Mouse (Mus musculus): ENCODE results near the gene Aaed1.
A peak's percentile ranks its signal among the peaks of the same experiment; 100 is the strongest.
"Not testable (repeated sequence)": the region's sequence is repeated elsewhere in the genome, so short reads cannot be mapped to it uniquely, and the experiment has no call there.

The Aaed1 gene

GRCm38 (mm10) chr13:64309036-64309435, 3.5 kb downstream of the Aaed1 start:
- DNase-seq (ENCODE audit: low spot score), result no peak

- DNase-seq (ENCODE audit: low spot score), result peak; percentile 46
Measured at GRCm38 (mm10) chr13:64307508-64307907, 5.0 kb downstream of the Aaed1 start.

DNA sequence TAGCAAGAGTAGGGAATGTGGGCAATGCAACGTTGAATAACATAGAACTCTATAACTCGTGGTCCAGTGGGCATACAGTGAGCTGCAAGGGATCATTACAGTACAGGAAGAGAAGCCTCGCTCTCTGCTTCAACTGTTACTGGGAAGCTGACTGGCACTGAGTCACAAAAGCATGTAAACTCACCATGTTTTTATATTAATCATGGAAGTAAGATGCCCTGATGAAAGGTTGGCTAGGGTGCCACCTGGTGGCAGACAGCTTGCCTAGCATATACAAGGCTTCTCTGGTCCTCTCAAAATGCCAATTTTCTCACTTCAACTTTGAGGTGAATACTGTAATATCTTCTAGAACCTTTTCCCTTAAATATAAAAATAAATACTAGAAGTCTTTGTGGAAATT, 6.4 kb downstream of the Aaed1 start:
- peak; percentile 81 for DNase-seq (ENCODE audit: low spot score)

GRCm38 (mm10) chr13:64299069-64299468, 13.4 kb downstream of the Aaed1 start:
- no peak for DNase-seq (ENCODE audit: low spot score)

- DNase-seq (ENCODE audit: low spot score), result no peak
Measured at GRCm38 (mm10) chr13:64286791-64287190, 25.7 kb downstream of the Aaed1 start.

- no peak for DNase-seq (ENCODE audit: low spot score)
Measured at GRCm38 (mm10) chr13:64286321-64286720, 26.2 kb downstream of the Aaed1 start.

DNA sequence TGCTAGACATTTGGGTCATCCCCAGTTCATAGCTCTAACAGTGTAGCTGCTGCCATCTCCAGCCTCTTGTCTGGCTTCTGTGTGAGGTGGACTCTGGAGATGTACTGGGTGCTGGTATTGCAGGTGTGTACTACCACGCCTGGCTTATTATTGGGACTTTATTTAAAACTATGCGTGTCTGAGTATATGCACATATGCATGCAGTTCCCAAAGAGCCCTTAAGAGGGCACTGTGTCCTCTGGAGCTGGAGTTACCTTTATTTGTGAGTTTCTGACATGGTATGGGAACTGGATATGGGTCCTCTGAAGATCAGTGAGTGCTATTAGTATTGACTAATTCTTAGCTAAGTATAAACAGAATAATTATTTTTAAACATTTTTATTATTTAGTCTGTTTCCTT, 27.8 kb downstream of the Aaed1 start:
- DNase-seq (ENCODE audit: low spot score), result no peak

DNA sequence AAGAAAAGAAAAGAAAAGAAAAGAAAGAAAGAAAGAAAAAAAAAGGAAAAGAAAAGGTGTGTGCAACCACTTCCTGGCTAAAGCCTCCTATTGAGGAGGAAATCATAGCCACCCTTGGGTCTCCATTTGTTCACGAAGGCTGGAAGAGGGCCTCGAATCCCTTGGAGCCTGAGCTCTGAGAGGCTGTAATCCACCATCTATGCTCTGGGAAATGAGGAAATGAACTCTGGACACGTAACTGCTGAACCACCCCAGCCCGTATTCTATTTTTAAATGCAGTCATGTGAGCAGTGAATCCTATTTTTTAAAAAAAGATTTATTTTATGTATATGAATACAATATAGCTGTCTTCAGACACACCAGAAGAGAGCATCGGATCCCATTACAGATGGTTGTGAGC, 31.6 kb downstream of the Aaed1 start:
- no peak for DNase-seq (ENCODE audit: low spot score)

DNA sequence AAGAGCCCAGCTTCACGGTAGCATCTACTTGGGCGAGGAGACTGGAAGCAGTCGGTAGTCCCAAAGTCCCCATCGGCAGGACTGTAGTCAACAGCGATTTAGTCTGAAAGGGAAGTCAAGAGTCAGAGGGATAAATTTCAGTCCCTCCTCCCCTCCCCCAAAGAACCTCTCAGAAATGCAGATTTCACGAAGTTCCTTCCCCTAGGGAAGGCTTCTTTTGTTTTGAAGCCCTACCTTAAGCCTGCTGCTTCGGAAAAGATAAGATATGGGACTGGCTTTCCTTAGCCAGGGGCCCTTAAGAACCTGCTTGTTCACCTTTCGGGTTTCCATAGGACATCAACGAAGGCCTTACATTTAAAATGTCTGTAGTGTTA, 36.8 kb downstream of the Aaed1 start:
- no peak for DNase-seq (ENCODE audit: low spot score)

GRCm38 (mm10) chr13:64274879-64275753, 37.4 kb downstream of the Aaed1 start, which contains the start of gene Cdc14b:
Gene Cdc14b, minus strand, starts transcription at chr13:64275290.
- DNase-seq (ENCODE audit: low spot score), result peak; percentile 64

DNA sequence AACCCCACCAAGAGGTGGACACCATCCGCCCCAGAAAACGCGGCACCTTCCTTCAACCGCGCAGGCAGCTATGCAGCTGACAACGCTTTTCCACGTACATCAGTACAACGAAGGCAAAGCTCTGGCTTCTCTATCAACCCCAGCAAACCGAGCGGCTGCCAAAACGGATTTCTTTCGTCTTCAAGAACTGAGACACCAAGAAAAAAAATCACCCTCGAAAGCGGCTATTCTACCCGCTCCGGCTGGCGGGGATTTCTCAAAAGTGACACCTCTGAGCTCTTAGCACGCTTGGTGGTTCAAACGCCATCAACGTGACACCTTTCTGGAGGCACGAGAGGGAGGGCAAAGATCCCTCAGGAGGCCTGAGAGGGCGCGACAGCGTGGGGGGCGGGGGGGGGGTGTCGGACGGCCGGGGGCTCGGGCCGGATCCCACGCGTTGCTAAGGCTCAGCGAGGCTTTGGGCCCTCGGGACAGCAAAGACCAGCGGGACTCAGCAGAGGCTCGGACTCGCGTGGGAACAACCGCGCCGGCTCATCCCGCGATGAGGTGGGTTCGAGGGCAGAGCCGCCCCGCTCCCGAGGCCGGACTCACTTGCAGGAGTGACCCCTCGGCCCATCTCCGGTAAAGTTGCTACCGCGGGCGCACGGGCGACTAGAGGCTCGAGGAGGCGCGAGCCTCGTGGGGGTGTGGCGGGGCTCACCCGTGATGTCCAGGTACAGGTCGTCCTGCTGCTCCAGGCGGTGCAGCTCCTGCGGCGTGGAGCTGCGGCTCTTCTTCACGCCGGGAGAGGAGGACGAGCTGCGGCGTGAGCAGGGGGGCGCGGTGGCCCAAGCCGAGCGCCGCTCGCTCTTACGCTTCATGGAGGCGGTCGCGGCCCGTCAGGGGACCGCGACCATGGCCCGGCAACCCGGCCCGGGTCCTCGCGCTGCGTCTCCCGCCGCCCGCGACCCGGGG, 38.3 kb downstream of the Aaed1 start:
- DNase-seq (ENCODE audit: low spot score), result no peak

- DNase-seq (ENCODE audit: low spot score), result no peak
Measured at GRCm38 (mm10) chr13:64273352-64273751, 39.2 kb downstream of the Aaed1 start.

GRCm38 (mm10) chr13:64268384-64268783, 44.1 kb downstream of the Aaed1 start:
- DNase-seq (ENCODE audit: low spot score), result no peak

DNA sequence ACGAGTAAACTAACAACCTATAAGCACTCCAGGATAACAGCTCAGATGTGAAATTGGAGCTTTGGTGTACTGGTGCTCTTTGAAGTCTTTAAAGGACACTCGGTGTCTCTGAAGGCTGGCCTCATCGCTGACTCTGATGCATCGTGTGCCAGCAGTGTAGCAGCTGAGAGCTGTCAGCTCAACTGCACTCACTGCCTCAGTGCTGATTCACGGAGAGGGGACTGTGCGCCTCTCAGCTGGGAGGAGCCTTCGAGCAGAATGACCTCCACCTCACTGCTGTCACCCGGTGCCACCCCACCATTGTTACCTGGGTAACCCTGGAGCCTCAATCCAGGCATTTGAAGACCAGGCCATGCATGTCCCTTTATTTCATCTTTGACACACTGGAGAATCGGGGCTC, 45.4 kb downstream of the Aaed1 start:
- no peak for DNase-seq (ENCODE audit: low spot score)

- DNase-seq (ENCODE audit: low spot score), result no peak
Measured at GRCm38 (mm10) chr13:64264586-64264985, 47.9 kb downstream of the Aaed1 start.

DNA sequence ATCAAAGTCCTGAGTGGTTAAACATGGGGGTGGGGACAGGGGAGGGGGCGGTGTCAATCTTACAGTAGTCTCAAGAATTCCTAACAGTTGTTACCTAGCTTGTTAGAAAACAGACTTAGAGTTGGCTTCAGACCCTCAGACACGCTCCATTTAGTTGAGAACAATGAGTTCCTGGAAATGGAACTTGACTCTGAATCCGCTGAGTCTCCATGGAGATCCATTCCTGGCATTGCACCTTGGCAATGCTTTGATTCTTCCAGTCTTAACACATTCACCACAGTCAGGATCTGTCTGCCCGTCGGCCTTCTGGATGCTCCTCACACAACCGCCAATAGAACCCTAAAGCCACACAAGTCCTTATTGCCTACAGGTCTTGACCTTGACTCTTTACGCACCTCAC, 52.6 kb downstream of the Aaed1 start:
- DNase-seq (ENCODE audit: low spot score), result no peak

DNA sequence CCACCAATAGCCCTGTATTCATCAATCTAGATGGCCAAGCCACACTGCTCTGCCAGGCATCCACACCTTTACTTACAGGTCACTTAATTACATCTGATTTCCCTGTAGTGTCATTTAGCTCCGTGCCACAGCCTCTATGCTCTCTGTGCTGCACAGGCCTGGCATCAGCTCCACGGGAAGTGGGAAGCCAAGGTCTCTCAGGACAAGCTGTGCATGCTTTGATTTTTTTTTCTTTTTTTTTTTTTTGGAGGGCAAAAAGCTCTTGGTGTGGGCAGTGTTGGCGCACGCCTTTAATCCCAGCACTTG, 54.0 kb downstream of the Aaed1 start:
- no peak for DNase-seq (ENCODE audit: low spot score)

DNA sequence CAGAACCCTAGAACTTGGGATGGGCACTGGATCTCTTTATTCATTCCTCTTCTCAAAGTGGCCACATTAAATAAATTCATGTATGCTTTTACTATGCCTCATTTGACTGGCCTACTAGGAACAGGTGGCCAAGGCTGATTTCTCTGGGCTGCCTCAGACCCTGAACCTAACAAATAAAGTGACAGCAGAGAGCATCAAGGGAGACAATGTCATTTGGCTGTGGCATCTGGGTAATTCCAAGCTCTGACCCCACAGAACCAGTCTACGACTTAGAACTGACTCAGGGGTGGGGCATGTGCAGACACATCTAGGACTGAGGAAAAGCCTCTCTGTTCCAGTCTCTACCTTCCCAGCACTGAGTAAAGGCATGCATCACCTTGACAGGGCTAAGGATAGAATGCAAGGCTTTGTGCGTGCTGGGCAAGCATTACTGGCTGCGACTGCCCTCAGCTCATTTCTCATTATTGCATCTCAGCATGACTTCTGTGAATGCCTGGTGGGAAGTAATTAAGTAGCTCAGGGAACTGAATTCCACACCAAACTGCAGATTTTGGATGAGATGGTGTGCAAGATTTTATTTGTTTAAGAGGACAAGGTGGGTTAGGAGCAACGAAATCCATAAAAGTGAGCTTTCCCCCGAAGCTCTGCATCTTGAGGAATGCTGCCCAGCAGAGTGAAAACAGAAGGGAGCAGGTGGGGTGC, 54.5 kb downstream of the Aaed1 start:
- DNase-seq (ENCODE audit: low spot score), result no peak

DNA sequence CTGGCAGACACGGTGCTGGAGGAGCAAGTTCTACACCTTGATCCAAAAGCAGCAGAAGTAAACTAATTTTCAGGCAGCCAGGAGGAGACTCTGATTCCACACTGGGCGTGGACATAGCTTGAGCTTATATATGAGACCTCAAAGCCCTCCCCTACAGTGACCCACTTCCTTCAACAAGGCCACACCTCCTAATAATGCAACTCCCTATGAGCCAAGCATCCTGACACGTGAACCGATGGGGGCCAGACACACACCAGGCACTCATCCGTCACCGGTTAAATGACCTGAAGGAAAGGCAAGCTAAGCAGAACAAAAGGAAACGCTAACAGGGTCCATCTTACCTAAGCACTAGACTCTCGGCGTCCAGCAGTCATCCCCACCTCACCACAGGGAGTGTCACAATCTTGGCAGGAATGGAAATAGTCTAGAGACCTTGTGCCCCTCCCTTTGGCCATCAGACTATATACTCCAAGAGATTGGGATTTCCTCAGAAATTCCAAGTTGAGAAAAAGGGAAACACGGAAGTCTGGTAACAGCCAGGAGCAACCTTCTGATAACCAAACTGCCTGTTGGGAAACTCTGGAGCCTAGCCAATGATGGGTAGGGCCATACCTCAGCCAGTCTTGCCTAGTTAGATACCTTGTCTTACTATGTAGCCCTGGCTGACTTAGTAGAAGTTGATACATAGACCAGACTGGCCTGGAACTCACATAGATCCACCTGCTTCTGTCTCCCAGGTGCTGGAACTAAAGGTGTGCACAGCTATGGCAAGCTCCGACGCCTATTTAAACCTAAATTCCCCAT, 55.3 kb downstream of the Aaed1 start:
- DNase-seq (ENCODE audit: low spot score), result no peak

DNA sequence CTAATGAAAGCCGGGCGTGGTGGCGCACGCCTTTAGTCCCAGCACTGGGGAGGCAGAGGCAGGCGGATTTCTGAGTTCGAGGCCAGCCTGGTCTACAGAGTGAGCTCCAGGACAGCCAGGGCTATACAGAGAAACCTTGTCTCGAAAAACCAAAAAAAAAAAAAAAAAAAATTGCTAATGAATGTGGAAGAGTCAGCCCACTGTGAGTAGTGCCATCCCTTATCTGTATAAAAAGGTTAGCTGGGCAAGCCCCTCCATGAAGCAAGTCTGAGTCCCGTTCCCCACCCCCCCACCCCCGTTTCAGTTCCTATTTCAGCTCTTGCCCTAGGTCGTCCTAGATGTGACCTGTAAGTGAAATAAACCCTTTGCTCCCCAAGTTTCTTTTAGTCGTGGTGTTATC, 58.3 kb downstream of the Aaed1 start:
- DNase-seq (ENCODE audit: low spot score), result not testable (repeated sequence)

DNA sequence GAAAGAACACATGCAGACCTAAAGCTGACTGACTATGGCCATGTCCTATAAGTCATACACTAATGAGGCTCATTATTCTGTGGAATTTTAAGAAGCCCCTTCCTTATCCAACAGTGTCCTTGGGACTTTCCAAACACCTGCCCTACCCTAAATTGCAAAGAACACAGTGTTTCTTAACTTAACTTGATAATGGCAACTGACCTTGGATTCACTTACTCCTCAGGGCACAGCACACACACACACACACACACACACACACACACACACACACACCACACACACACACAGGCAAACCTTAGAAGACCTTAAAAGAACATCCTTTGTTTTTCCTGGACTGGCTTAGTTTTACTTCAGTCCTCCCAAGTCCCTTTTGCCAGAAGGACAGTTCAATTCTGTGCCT, 58.8 kb downstream of the Aaed1 start:
- no peak for DNase-seq (ENCODE audit: low spot score)

DNA sequence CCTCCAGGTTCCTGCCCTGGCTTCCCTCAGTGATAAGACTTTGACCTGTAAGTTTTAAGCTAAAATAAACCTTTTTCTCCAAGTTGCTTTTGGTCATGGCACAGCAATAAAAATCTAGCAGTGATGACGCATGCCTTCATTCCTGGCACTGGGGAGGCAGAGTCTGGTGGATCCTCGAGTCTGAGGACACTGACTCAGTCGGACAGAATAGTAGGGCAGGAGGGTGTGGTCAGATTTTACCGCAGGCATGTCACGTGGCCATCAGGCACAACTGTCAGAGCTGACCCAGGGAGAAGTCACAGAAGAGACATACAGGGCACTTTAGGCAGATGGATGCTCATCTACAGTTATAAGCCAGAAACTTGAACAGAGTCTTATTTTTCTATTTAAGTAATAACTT, 60.4 kb downstream of the Aaed1 start:
- peak; percentile 31 for DNase-seq (ENCODE audit: low spot score)

All from adipocyte (in vitro differentiated cells).